Mouse (Mus musculus) adrenal gland, postnatal 0 days (tissue): ENCODE results near the gene Pilrb1. TPM values are rescaled to one million over a fixed set of nuclear protein-coding genes. Genes with fewer than 3 reads are reported as not detected.

Source experiments
- polyA plus RNA-seq: library from polyadenylated mRNA; unstranded; fragments of >200 nt; fragmentation: Nextera tagmentation; extraction: Ambion mirVana; gene quantifications from 2 replicates; pipeline ENCODE4 v1.2.1, GENCODE M21; 2015

The Pilrb1 gene
- polyA plus RNA-seq, result 2.3 and 3.0 TPM in 2 replicates

DNA sequence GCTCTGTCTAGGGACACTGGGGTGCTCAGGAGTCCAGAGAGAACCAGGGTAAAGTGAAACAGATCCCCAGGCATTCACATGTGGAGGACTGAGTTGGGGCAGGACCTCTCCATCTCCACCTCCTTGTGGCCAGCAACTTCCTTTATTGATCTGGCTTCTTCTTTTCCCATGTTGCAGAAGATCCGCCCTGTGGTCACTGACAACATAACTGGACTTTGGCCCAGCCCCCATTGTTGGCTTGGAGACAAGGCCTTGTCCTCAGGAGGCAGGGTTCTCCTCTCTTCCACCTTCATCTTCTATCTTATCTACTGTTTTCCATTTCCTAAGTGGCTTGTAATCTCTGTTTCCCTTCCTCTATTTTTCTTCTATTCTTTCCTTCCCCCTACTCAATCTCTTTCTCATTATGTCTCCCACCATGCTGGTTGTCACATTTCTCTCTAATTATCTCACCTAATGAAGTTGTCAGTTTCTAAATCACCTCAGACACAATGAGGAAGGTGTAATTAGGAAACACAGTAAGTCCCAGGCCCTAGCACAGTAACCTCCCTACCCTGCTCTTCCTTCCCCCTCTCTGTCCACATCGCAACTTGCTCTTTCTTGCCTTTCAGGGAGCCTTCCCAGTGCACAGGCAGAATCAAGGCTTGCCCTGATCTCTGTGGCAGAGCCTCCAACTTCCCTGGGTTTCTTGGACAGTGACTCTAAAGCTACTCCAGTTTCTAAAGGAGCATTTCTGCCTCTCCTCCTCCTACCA is at the start of gene Pilrb1:
Gene Pilrb1 (minus strand): TSS at position 147 of the 751 bp plus-strand sequence.

DNA sequence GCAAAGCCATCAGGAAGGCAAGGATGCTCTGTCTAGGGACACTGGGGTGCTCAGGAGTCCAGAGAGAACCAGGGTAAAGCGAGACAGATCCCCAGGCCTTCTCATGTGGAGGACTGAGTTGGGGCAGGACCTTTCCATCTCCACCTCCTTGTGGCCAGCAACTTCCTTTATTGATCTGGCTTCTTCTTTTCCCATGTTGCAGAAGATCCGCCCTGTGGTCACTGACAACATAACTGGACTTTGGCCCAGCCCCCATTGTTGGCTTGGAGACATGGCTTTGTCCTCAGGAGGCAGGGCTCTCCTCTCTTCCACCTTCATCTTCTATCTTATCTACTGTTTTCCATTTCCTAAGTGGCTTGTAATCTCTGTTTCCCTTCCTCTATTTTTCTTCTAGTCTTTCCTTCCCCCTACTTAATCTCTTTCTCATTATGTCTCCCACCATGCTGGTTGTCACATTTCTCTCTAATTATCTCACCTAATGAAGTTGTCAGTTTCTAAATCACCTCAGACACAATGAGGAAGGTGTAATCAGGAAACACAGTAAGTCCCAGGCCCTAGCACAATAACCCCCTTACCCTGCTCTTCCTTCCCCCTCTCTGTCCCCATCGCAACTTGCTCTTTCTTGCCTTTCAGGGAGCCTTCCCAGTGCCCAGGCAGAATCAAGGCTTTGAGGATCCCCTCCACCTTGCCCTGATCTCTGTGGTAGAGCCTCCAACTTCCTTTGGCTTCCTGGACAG is 13.9 kb upstream of the Pilrb1 start, which contains the start of gene Pilrb2:
Gene Pilrb2 (minus strand): TSS at position 172 of the 737 bp plus-strand sequence.

DNA sequence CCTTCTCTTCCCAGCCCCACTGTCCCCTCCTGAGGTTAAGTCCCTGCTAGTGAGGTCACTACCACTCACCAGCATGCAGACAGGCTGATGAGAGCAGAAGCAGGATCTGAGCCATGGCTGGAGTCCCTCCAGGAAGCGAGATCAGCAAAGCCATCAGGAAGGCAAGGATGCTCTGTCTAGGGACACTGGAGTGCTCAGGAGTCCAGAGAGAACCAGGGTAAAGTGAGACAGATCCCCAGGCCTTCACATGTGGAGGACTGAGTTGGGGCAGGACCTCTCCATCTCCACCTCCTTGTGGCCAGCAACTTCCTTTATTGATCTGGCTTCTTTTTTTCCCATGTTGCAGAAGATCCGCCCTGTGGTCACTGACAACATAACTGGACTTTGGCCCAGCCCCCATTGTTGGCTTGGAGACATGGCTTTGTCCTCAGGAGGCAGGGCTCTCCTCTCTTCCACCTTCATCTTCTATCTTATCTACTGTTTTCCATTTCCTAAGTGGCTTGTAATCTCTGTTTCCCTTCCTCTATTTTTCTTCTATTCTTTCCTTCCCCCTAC is 21.9 kb downstream of the Pilrb1 start, which contains the start of gene Pilra:
Gene Pilra (minus strand): TSS at position 316 of the 555 bp plus-strand sequence.

Other genes starting within 250 kb of the Pilrb1 start
- 331 and 534 TPM in 2 replicates for gene Pcolce, start 244.3 kb downstream of the Pilrb1 start, polyA plus RNA-seq
- gene Fbxo24, start 229.1 kb downstream of the Pilrb1 start, polyA plus RNA-seq, result 0.40 and 0.71 TPM in 2 replicates
- 27.2 and 31.5 TPM in 2 replicates for gene Lrch4, start 229.0 kb downstream of the Pilrb1 start, polyA plus RNA-seq
- gene Gm20605, start 228.9 kb downstream of the Pilrb1 start, polyA plus RNA-seq, result 3.2 and 3.4 TPM in 2 replicates
- gene Sap25, start 216.8 kb downstream of the Pilrb1 start, polyA plus RNA-seq, result 2.9 and 5.4 TPM in 2 replicates
- gene Irs3, start 212.4 kb downstream of the Pilrb1 start, polyA plus RNA-seq, result 0.38 and 0.50 TPM in 2 replicates
- gene Agfg2, start 173.4 kb downstream of the Pilrb1 start, polyA plus RNA-seq, result 14.8 and 23.8 TPM in 2 replicates
- gene Nyap1, start 116.5 kb downstream of the Pilrb1 start, polyA plus RNA-seq, result 3.8 and 6.3 TPM in 2 replicates
- gene Tsc22d4, start 112.4 kb downstream of the Pilrb1 start, polyA plus RNA-seq, result 93.4 and 119 TPM in 2 replicates
- gene Ppp1r35, start 79.3 kb downstream of the Pilrb1 start, polyA plus RNA-seq, result 46.4 and 54.3 TPM in 2 replicates
- gene Mepce, start 70.5 kb downstream of the Pilrb1 start, polyA plus RNA-seq, result 14.9 and 16.9 TPM in 2 replicates
- gene Zcwpw1, start 70.3 kb downstream of the Pilrb1 start, polyA plus RNA-seq, result 6.2 and 7.8 TPM in 2 replicates
- gene Pilra, start 21.8 kb downstream of the Pilrb1 start, polyA plus RNA-seq, result 2.0 and 2.2 TPM in 2 replicates
- 1.9 and 2.5 TPM in 2 replicates for gene Pilrb2, start 13.7 kb upstream of the Pilrb1 start, polyA plus RNA-seq
- 2.0 and 2.4 TPM in 2 replicates for gene Cyp3a13, start 63.5 kb upstream of the Pilrb1 start, polyA plus RNA-seq
- 2.4 and 2.7 TPM in 2 replicates for gene Gjc3, start 105.0 kb upstream of the Pilrb1 start, polyA plus RNA-seq
- gene Azgp1, start 123.4 kb upstream of the Pilrb1 start, polyA plus RNA-seq, result 17.9 and 28.3 TPM in 2 replicates
- gene Smok3a, start 163.2 kb upstream of the Pilrb1 start, polyA plus RNA-seq, result not detected in 2 replicates
- not detected in 2 replicates for gene Smok3b, start 163.3 kb upstream of the Pilrb1 start, polyA plus RNA-seq
- gene Smok3c, start 195.1 kb upstream of the Pilrb1 start, polyA plus RNA-seq, result not detected in 2 replicates
- 8.4 and 10.3 TPM in 2 replicates for gene Zkscan1, start 227.0 kb upstream of the Pilrb1 start, polyA plus RNA-seq